Mouse (Mus musculus) testis, adult 2 months (tissue): ENCODE data around the gene Nxnl1.

Experiments used
- CTCF ChIP-seq: fragments of 200-500 bp; IDR thresholded peaks from 2 replicates; pipeline ENCODE4 v1.5.1; 2012; ENCODE audit warnings: low read depth, mild to moderate bottlenecking, inconsistent platforms, low read length, moderate library complexity; ENCODE audit not compliant: control insufficient read depth, insufficient read depth, insufficient replicate concordance
- POLR2A ChIP-seq: fragments of 200-500 bp; IDR thresholded peaks from 2 replicates; pipeline ENCODE4 v1.6.1; 2012; ENCODE audit warnings: low read depth, mild to moderate bottlenecking, inconsistent platforms, low read length, moderate library complexity; ENCODE audit not compliant: control insufficient read depth

DNA sequence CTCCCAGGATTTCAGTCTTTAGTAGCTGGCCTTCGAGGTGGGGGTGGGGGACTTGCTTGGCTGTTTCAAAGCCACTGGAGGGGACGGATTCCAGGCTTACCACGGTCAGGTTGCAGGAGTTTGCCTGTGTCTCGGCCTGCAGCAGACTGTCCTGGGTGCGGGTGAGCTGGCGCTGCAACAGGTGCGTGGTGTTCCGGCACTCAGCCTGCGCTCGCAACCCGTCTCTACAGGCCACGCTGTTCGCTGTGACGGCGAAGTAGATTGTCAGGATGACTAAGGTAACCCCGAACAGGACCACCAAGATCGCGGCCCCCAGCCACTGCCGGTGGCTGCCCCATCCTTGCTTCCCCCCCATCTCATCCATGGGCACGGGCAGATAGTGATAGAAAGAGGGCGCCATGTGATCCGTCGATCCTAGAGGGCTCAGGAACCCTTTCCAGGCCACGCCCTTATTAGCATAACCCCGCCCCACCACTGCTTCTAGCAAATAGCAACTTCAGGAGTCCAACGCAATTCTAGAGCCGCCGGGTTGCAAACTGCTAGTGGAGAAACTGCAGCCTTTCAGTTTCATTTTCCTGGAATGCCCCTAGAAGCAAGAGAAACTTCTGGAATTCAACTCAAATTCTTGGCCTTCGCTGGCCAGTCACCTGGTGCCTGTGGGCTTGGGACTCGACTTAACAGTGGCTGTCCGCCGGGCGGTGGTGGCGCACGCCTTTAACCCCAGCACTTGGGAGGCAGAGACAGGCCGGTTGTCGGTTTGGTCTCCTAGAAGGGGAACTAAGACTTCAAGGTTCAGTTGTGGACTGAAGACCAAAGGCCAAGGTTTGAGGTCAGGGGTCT lies 29.2 kb downstream of the Nxnl1 start, which contains the start of gene Bst2:
- TF ChIP-seq POLR2A (no peak), CTCF (no peak)
